Mouse (Mus musculus): ENCODE measurements around the gene Fam185a.

GRCm38 (mm10) chr5:21498490-21498889 lies 73.7 kb downstream of the Fam185a start:
- TF ChIP-seq CTCF (IDR thresholded peaks at IDR 0.05; ENCODE audit: control insufficient read depth, insufficient read depth, insufficient read length) (no peak), MAX (IDR thresholded peaks at IDR 0.05) (no peak), USF1 (IDR thresholded peaks at IDR 0.05; ENCODE audit: low read depth) (no peak), CEBPB (IDR thresholded peaks at IDR 0.05; ENCODE audit: low read depth) (no peak), FOSL1 (IDR thresholded peaks at IDR 0.05; ENCODE audit: insufficient read depth, low read length, poor library complexity, severe bottlenecking) (peak; percentile 77)
